Mouse (Mus musculus) CD4-positive helper T cell, adult 2 months (primary cell): ENCODE data around the gene Gm28035.

Experiments used
- DNase-seq: peaks from one replicate; pipeline ENCODE4 v3.0.0-alpha.2; 2012; ENCODE audit warnings: low read depth, missing footprints, low spot score

The Gm28035 gene

GRCm38 (mm10) chr2:30237881-30238280 is 2.5 kb upstream of the Gm28035 start:
- DNase-seq, result no peak

- no peak for DNase-seq
These were observed 1.4 kb upstream of the Gm28035 start for GRCm38 (mm10) chr2:30238906-30239465.

- DNase-seq, result no peak
These were observed 590 bp upstream of the Gm28035 start for GRCm38 (mm10) chr2:30239777-30240176.

- no peak for DNase-seq
These were observed 2.1 kb downstream of the Gm28035 start for GRCm38 (mm10) chr2:30242509-30242908.

DNA sequence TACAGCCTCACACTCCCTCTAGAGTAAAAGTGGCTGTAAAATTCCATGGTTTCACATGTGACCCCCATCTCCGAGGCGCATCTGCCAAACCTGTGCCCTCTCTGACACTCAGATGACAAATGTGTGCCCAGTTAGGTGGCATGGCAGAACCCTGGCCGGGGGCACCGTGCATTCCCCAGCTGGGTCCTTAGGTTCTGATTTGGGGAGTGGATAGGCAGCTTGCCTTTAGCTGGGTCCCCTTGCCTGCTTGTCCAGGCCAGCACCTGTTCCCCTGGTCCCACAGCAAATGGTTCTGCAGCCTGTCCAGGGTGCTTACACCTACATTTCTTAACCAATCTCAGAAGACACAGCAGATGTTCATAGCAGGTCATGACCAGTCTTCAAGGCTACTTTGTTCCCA is 3.0 kb downstream of the Gm28035 start:
- DNase-seq, result no peak

- no peak for DNase-seq
These were observed 4.3 kb downstream of the Gm28035 start for GRCm38 (mm10) chr2:30244595-30245178.

GRCm38 (mm10) chr2:30247036-30247435 is 6.7 kb downstream of the Gm28035 start:
- no peak for DNase-seq

DNA sequence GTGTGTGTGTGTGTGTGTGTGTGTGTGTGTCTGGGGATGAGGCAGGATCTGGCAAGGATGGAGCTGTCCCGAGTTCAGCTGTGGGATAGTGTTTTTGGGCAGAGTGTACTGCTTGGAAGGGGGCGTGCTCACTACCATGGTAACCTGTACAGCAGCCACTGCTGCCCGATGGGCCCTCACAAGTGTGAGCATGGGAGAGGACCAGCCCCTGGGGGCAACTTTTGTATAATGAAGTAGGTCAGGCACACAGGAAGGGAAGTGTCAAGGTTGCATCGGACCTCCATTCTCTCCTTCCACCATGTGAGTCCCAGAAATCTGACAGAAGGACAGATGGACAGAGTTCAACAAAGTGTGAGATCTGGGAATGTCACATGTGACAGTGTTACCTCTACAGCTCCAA is 7.3 kb downstream of the Gm28035 start:
- DNase-seq, result no peak

GRCm38 (mm10) chr2:30249182-30249581 is 8.8 kb downstream of the Gm28035 start:
- no peak for DNase-seq

DNA sequence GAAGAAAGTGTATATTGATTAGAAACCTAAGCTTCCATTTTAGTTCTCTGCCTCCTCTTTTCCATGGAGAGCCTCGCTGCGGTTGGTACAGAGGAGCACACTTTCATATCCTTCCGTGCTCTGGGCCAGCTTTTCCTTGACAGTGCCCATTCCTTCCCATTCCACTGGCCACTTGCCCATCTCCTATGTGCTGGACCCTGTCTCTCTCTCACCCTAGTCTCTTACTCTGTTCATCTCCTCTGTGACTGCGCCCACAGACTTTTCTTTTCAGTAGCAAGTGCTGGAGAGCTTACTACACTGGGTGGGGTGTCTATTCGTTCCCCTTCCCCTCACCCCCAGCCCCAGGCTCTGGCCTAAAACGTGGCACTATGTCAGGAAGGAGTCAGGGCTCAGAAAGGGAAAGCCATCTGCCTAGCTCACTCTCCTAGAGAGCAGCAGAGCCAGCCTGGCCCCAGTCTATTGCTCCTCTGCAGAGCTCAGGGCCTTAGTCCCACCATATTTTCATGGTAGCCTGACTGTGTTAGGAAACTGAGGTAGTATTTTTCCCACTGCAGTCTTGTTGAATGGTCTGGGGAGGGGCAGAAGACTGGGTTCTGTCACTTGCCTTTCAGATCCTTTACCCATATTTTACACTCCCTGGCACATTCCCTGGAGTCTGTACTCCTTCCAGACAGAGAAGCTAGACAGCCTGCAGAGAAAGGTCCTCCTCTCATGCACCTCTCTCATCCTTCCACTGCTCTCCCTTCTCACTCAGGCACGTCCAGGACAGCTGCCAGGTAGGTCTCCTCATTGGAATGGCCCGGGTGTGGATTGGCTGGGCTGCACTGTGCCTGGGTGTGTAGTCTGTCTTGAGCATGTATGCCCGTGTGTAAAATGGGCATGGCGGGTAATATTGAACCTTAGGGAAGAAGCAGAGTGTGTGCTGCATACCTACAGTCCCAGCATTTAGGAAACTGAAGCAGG is 10.1 kb downstream of the Gm28035 start:
- DNase-seq, result no peak

GRCm38 (mm10) chr2:30251417-30252104 is 11.2 kb downstream of the Gm28035 start:
- DNase-seq, result peak; percentile 90

- DNase-seq, result no peak
These were observed 12.2 kb downstream of the Gm28035 start for GRCm38 (mm10) chr2:30252521-30252920.

DNA sequence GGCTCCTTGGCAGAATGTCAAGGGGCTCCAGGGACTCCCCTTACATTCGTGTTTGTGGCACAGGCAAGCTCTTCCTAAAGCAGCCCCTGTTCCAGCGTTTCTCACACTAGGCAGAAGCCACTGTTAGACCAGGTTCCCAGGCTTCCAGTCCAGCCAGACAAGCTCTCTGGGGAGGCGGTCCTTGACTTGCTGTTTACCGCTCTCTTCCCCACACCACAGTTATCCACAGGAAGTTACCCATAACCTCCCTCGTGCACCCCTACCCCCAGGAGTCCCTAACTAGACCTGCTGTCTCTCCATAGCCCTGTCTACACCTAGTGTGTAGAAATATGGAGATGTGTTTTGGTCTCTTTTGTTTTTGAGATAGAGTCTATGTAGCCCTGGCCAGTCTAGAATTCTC is 13.4 kb downstream of the Gm28035 start:
- DNase-seq, result peak; percentile 52

GRCm38 (mm10) chr2:30255631-30256395 is 15.4 kb downstream of the Gm28035 start:
- DNase-seq, result no peak

DNA sequence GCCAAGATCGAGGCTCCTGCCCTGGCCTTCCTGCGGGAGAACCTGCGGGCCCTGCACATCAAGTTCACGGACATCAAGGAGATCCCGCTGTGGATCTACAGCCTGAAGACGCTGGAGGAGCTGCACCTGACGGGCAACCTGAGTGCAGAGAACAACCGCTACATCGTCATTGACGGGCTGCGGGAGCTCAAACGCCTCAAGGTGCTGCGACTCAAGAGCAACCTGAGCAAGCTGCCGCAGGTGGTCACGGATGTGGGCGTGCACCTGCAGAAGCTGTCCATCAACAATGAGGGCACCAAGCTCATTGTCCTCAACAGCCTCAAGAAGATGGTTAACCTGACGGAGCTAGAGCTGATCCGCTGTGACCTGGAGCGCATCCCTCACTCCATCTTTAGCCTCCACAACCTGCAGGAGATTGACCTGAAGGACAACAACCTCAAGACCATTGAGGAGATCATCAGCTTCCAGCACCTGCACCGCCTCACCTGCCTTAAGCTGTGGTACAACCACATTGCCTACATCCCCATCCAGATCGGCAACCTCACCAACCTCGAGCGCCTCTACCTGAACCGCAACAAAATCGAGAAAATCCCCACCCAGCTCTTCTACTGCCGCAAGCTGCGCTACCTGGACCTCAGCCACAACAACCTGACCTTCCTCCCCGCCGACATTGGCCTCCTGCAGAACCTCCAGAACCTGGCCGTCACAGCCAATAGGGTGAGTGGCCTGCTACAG is 16.4 kb downstream of the Gm28035 start:
- no peak for DNase-seq

- no peak for DNase-seq
These were observed 17.5 kb downstream of the Gm28035 start for GRCm38 (mm10) chr2:30257699-30258460.

GRCm38 (mm10) chr2:30258600-30258999 is 18.2 kb downstream of the Gm28035 start:
- DNase-seq, result no peak

DNA sequence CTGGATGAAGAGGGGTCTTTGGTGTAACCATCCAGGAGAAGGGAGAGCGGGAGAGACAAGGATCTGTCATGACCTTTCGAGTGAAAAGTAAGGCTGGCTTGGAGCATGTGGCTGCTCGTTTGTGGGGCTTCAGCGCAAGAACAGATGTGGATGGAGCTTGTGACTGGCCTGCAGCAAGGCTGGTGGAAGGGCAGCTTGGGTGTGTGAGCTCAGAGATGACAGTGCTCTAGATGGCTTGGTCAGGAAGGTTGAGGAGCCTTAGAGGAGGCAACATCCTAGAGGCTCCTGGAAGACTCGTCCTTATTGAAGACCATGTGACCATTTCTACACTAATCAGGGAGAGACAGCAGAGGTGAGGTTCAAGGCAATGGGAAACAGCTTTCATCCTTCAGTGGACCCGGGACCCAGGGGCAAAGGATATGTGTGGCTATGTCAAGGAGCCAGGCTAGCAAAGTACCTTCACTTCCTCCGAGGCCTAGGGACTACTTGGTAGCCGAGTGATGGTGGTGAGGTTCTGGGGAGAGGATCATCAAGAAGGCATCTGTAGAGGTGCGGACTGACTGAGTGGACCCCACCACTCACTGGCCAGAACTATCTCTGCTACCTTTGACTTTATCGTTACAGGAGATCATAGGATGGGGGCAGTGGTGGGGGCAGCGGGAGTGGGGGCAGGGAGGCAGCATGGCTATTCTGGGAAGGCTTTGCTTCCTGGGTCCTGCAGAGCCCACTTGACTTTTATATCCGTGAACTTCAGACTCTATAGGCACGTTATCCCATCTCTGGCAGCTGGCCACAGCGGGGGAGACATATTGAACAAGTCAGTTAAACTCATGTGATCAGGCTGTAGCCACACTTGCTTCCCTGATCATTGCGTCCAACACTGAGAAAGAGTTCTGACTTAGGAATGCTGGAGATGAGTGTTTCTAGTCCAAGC is 19.0 kb downstream of the Gm28035 start:
- DNase-seq, result no peak
